In genomic region chr1:57387876-57388275, GRCm38 (mm10) we compare ENCODE assay signal across 9 mouse cellular contexts. TPM values are rescaled to one million over a fixed set of nuclear protein-coding genes. Genes with fewer than 3 reads are reported as not detected.
DNase-seq lines count a peak whose midpoint lies in the region; ATAC-seq and TF ChIP-seq lines count a peak whose summit lies in the region.
"Had no signal": no experiment of that assay in that cellular context is flagged by ENCODE, and none has a peak within 500 bp of the region (broad histone marks: within the 10 kb centered on the region; RNA-seq: fewer than 3 reads in every experiment).

No protein-coding gene starts in this region.

- H3K4me2 ChIP-seq in hindbrain, embryonic 15.5 days = no peak overlapping the region
- H3K4me2 ChIP-seq in midbrain, embryonic 12.5 days (replicated peaks) = no peak overlapping the region
- H3K4me2 ChIP-seq: limb, embryonic 15.5 days had no signal

- 32% methylated on average over 2 of the region's 2 CpGs for WGBS in hindbrain, embryonic 15.5 days
- 57% methylated on average over 2 of the region's 2 CpGs for WGBS in midbrain, embryonic 12.5 days
- WGBS in heart, adult 2 months = 65% methylated on average over 2 of the region's 2 CpGs

- intact Hi-C loops in heart, adult 2 months (cut with DNase I) = no loop called here

- H3K27me3 ChIP-seq in hindbrain, embryonic 15.5 days = no peaks in the 10 kb centered on the region
- no peaks in the 10 kb centered on the region for H3K27me3 ChIP-seq in midbrain, embryonic 12.5 days
- H3K27me3 ChIP-seq in heart, adult 2 months (ENCODE audit: control insufficient read depth, insufficient read depth, low read length) = no peaks in the 10 kb centered on the region
- H3K27me3 ChIP-seq: limb, embryonic 15.5 days had no signal

- no peak for TF ChIP-seq EP300 in heart, adult 2 months (IDR thresholded peaks at IDR 0.05; ENCODE audit: insufficient read depth, low read depth, low read length)

- H3K36me3 ChIP-seq in hindbrain, embryonic 15.5 days = peaks cover 17% of the 10 kb centered on the region
- peaks cover 12% of the 10 kb centered on the region for H3K36me3 ChIP-seq in midbrain, embryonic 12.5 days
- H3K36me3 ChIP-seq in heart, adult 2 months (ENCODE audit: control insufficient read depth, insufficient read depth, low read length) = no peaks in the 10 kb centered on the region

- no peaks in the 10 kb centered on the region for H3K4me1 ChIP-seq in hindbrain, embryonic 15.5 days (replicated peaks)
- no peaks in the 10 kb centered on the region; the same call in 1 of the 2 replicates for H3K4me1 ChIP-seq in midbrain, embryonic 12.5 days
- H3K4me1 ChIP-seq in heart, adult 2 months (ENCODE audit: control insufficient read depth, insufficient read depth, low read length) = no peaks in the 10 kb centered on the region
- H3K4me1 ChIP-seq: limb, embryonic 15.5 days had no signal

- TF ChIP-seq POLR2A in heart, adult 2 months (IDR thresholded peaks at IDR 0.05; ENCODE audit: insufficient read depth, low read depth, low read length) = no peak

- no peaks in the 10 kb centered on the region for H3K9me3 ChIP-seq in hindbrain, embryonic 15.5 days
- H3K9me3 ChIP-seq in midbrain, embryonic 12.5 days = no peaks in the 10 kb centered on the region
- H3K9me3 ChIP-seq: limb, embryonic 15.5 days had no signal

- peak; percentile 93 for ATAC-seq in hindbrain, embryonic 15.5 days (ENCODE audit: low FRiP score, low read depth)
- ATAC-seq in midbrain, embryonic 12.5 days (ENCODE audit: low FRiP score, low read depth) = peak; percentile 78
- no peak for ATAC-seq in inflammation-experienced regulatory T-cells, adult 6 months

- TF ChIP-seq CTCF in heart, adult 2 months (IDR thresholded peaks at IDR 0.05) = no peak

- no peaks in the 10 kb centered on the region for H3K79me2 ChIP-seq in heart, adult 2 months (replicated peaks; ENCODE audit: control insufficient read depth, insufficient read depth, low read length)

- H3K27ac ChIP-seq in hindbrain, embryonic 15.5 days (replicated peaks) = no peak overlapping the region
- H3K27ac ChIP-seq in midbrain, embryonic 12.5 days (replicated peaks) = no peak overlapping the region
- H3K27ac ChIP-seq in heart, adult 2 months = no peak overlapping the region
- H3K27ac ChIP-seq: limb, embryonic 15.5 days had no signal

- H3K9ac ChIP-seq in hindbrain, embryonic 15.5 days = no peak overlapping the region
- H3K9ac ChIP-seq in midbrain, embryonic 12.5 days (replicated peaks) = no peak overlapping the region
- no peak overlapping the region for H3K9ac ChIP-seq in heart, adult 2 months (ENCODE audit: low read depth, low read length)
- H3K9ac ChIP-seq: limb, embryonic 15.5 days had no signal

- H3K4me3 ChIP-seq in hindbrain, embryonic 15.5 days = no peak overlapping the region
- no peak overlapping the region for H3K4me3 ChIP-seq in midbrain, embryonic 12.5 days
- H3K4me3 ChIP-seq in heart, adult 2 months = no peak overlapping the region
- H3K4me3 ChIP-seq: limb, embryonic 15.5 days had no signal

- peak; percentile 41 for DNase-seq in 3T3-L1 (ENCODE audit: low read depth, low spot score)
- peak; percentile 20 to 26 for DNase-seq in cerebellum, adult 18-20 months
- DNase-seq in heart, adult 2 months = no peak
- DNase-seq in liver = no peak
- DNase-seq in adrenal gland, postnatal 14 days = no peak

RNA-seq across cellular contexts. Expression of gene 1700066M21Rik, which starts 10.5 kb away (rescaled TPM):
- polyA plus RNA-seq in hindbrain, embryonic 15.5 days (2015; fragmentation: Nextera tagmentation; extraction: Ambion mirVana) = 18.9 and 21.1 TPM in 2 replicates
- 11.8 and 12.5 TPM in 2 replicates for polyA plus RNA-seq in midbrain, embryonic 12.5 days (2016; fragmentation: Nextera tagmentation; extraction: Ambion mirVana)
- 1 to 10 TPM; 1.9 to 2.0 TPM for total RNA-seq in heart, adult 2 months (2021)
- 1.3 and 1.6 TPM in 2 replicates for polyA plus RNA-seq in heart, adult 2 months (2012; rRNA removed)
- 1 to 10 TPM; 2.0 to 6.0 (median 3.3) TPM for polyA plus RNA-seq in inflammation-experienced regulatory T-cells, adult 6 months (2017; shearing (Covaris generic))
- 6.2 and 6.6 TPM in 2 replicates for total RNA-seq in adrenal gland, postnatal 14 days (2021)

RNA-seq across cellular contexts. Expression of gene Maip1, which starts 18.3 kb away (rescaled TPM):
- polyA plus RNA-seq in hindbrain, embryonic 15.5 days (2015; fragmentation: Nextera tagmentation; extraction: Ambion mirVana) = 15.7 and 16.0 TPM in 2 replicates
- 19.2 and 19.5 TPM in 2 replicates for polyA plus RNA-seq in midbrain, embryonic 12.5 days (2016; fragmentation: Nextera tagmentation; extraction: Ambion mirVana)
- 10 to 100 TPM; 10.4 to 11.2 TPM for total RNA-seq in heart, adult 2 months (2021)
- polyA plus RNA-seq in heart, adult 2 months (2012; rRNA removed) = 6.4 and 6.9 TPM in 2 replicates
- polyA plus RNA-seq in inflammation-experienced regulatory T-cells, adult 6 months (2017; shearing (Covaris generic)) = 1 to 10 TPM; 7.9 to 8.7 (median 8.4) TPM
- total RNA-seq in adrenal gland, postnatal 14 days (2021) = 13.3 and 13.9 TPM in 2 replicates

RNA-seq across cellular contexts. Expression of gene Tyw5, which starts 19.0 kb away (rescaled TPM):
- 26.0 and 26.8 TPM in 2 replicates for polyA plus RNA-seq in hindbrain, embryonic 15.5 days (2015; fragmentation: Nextera tagmentation; extraction: Ambion mirVana)
- 23.2 and 30.0 TPM in 2 replicates for polyA plus RNA-seq in midbrain, embryonic 12.5 days (2016; fragmentation: Nextera tagmentation; extraction: Ambion mirVana)
- total RNA-seq in heart, adult 2 months (2021) = 1 to 10 TPM; 5.7 to 5.9 TPM
- 2.7 and 7.4 TPM in 2 replicates for polyA plus RNA-seq in heart, adult 2 months (2012; rRNA removed)
- 10 to 100 TPM; 21.2 to 28.2 (median 22.6) TPM for polyA plus RNA-seq in inflammation-experienced regulatory T-cells, adult 6 months (2017; shearing (Covaris generic))
- total RNA-seq in adrenal gland, postnatal 14 days (2021) = 12.5 and 16.2 TPM in 2 replicates

Comparison
In these comparisons a context has a peak if more than half of its experiments do, and no peak if none do; other contexts are left out.
1. DNase-seq: peak in 3T3-L1 (single experiment) and cerebellum, adult 18-20 months (2 of 2); none in heart, adult 2 months (0 of 2), liver (single experiment) and adrenal gland, postnatal 14 days (single experiment).